Mouse (Mus musculus) midbrain, embryonic 13.5 days (tissue): ENCODE results near the gene Olfr1505. TPM values are rescaled to one million over a fixed set of nuclear protein-coding genes. Genes with fewer than 3 reads are reported as not detected.

Experiments used
- ATAC-seq: fragments of 200-750 bp; cut with Nextera tagmentation; 2 replicates; pipeline ENCODE4 v1.8.0; 2017; ENCODE audit warnings: mild to moderate bottlenecking, moderate TSS enrichment, moderate library complexity
- H3K27ac ChIP-seq: fragments of 300-500 bp; sonication (generic); 2 replicates; pipeline ENCODE4 v1.5.1; 2015; ENCODE audit warnings: inconsistent platforms, mild to moderate bottlenecking, moderate library complexity
- H3K27me3 ChIP-seq: fragments of 300-500 bp; sonication (generic); 2 replicates; pipeline ENCODE4 v1.6.1; 2015; ENCODE audit warnings: mild to moderate bottlenecking, inconsistent platforms
- H3K36me3 ChIP-seq: fragments of 300-500 bp; sonication (generic); 2 replicates; pipeline ENCODE4 v1.6.1; 2015; ENCODE audit warnings: mild to moderate bottlenecking, inconsistent platforms
- H3K4me1 ChIP-seq: fragments of 300-500 bp; sonication (generic); replicated peaks from 2 replicates; pipeline ENCODE4 v1.6.1; 2015; ENCODE audit warnings: inconsistent platforms
- H3K4me2 ChIP-seq: fragments of 300-500 bp; sonication (generic); replicated peaks from 2 replicates; pipeline ENCODE4 v1.6.1; 2015; ENCODE audit warnings: moderate library complexity, mild to moderate bottlenecking, inconsistent platforms
- H3K4me3 ChIP-seq: fragments of 300-500 bp; sonication (generic); replicated peaks from 2 replicates; pipeline ENCODE4 v1.5.1; 2015; ENCODE audit warnings: mild to moderate bottlenecking, inconsistent platforms
- H3K9ac ChIP-seq: fragments of 300-500 bp; sonication (generic); replicated peaks from 2 replicates; pipeline ENCODE4 v1.6.1; 2015; ENCODE audit warnings: mild to moderate bottlenecking, inconsistent platforms
- H3K9me3 ChIP-seq: fragments of 300-500 bp; sonication (generic); 2 replicates; pipeline ENCODE4 v1.6.1; 2016; ENCODE audit warnings: mild to moderate bottlenecking, inconsistent platforms
- WGBS: fragments of 180-500 bp; shearing (Covaris S2); methylation state at CpG from one replicate; pipeline ENCODE4 v1.1.7; 2015; 5-methylcytosine and 5-hydroxymethylcytosine counted together
- polyA plus RNA-seq: library from polyadenylated mRNA; unstranded; fragments of >200 nt; fragmentation: Nextera tagmentation; extraction: Ambion mirVana; gene quantifications from 2 replicates; pipeline ENCODE4 v1.2.1, GENCODE M21; 2015

The Olfr1505 gene
- not detected in 2 replicates for polyA plus RNA-seq

DNA sequence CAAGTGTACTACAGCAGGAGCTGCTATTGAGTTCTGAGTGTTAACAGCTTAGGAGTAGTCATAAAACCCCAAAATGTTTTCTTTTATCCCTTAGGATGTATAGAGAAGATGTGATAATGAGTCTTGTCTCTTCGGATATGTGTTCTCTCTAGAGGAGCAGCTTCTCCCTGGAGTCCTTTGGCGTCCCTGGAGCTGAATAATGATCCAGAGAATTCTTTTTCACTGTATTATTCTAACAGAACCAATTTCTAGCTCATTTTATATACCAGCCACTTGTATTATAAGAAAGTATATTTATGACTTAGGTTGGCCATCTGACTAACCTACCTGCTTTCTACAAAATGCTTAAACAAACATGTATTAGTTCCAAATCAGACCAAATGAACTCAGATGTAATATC, at the start of gene Olfr1505:
Gene Olfr1505, plus strand, starts transcription at position 301 of the 400 bp plus-strand sequence.
- ATAC-seq, result no peak
- no peak within 1 kb of the TSS for H3K4me2 ChIP-seq
- no peaks in the 10 kb centered on the region for H3K4me1 ChIP-seq
- H3K9me3 ChIP-seq, result no peaks in the 10 kb centered on the region
- 85% methylated on average over 2 of the region's 2 CpGs for WGBS
- no peak within 1 kb of the TSS for H3K9ac ChIP-seq
- no peak within 1 kb of the TSS for H3K4me3 ChIP-seq
- no peaks in the 10 kb centered on the region for H3K27me3 ChIP-seq
- H3K36me3 ChIP-seq, result no peaks in the 10 kb centered on the region
- H3K27ac ChIP-seq, result no peak within 1 kb of the TSS

DNA sequence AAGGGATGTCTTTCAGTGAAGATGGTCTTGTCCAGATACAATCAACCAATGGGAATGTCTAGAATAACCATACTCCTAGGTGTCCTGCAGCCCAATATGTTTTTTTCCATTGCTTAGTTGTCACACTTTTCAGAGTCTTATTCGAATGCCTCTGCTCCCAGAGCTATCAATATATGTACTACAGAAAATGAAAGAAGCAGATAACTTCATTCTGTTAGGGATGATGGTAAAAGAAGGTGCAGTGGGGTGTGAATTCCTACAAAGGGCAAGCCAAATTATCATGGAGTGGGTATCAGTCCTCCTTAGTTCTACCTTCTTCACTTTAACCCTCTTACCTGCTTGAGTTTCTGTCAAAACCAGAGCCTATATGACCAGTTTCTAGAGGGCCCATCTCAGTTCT, 15.5 kb upstream of the Olfr1505 start, which contains the start of gene Olfr1504:
Gene Olfr1504, minus strand, starts transcription at position 101 of the 400 bp plus-strand sequence.
- no peak for ATAC-seq
- no peaks in the 10 kb centered on the region for H3K27me3 ChIP-seq
- H3K27ac ChIP-seq, result no peak within 1 kb of the TSS
- H3K36me3 ChIP-seq, result no peaks in the 10 kb centered on the region
- H3K4me2 ChIP-seq, result no peak within 1 kb of the TSS
- H3K9ac ChIP-seq, result no peak within 1 kb of the TSS
- 79% methylated on average over 1 of the region's 1 CpGs for WGBS
- H3K9me3 ChIP-seq, result no peaks in the 10 kb centered on the region
- H3K4me3 ChIP-seq, result no peak within 1 kb of the TSS
- H3K4me1 ChIP-seq, result no peaks in the 10 kb centered on the region

Other genes with a start within 250 kb of the Olfr1505 start
- not detected in 2 replicates for gene Olfr1491, start 216.3 kb upstream of the Olfr1505 start, polyA plus RNA-seq
- gene Olfr1493-ps1, start 190.3 kb upstream of the Olfr1505 start, polyA plus RNA-seq, result not detected in 2 replicates
- not detected in 2 replicates for gene Olfr1494, start 173.8 kb upstream of the Olfr1505 start, polyA plus RNA-seq
- not detected in 2 replicates for gene Olfr1495, start 148.9 kb upstream of the Olfr1505 start, polyA plus RNA-seq
- not detected in 2 replicates for gene Olfr1496, start 135.7 kb upstream of the Olfr1505 start, polyA plus RNA-seq
- gene Olfr1497, start 115.3 kb upstream of the Olfr1505 start, polyA plus RNA-seq, result not detected in 2 replicates
- not detected in 2 replicates for gene Olfr1499, start 94.1 kb upstream of the Olfr1505 start, polyA plus RNA-seq
- not detected in 2 replicates for gene Olfr1500, start 83.0 kb upstream of the Olfr1505 start, polyA plus RNA-seq
- gene Olfr1501, start 62.8 kb upstream of the Olfr1505 start, polyA plus RNA-seq, result not detected in 2 replicates
- not detected in 2 replicates for gene Olfr1502, start 51.7 kb upstream of the Olfr1505 start, polyA plus RNA-seq
- not detected in 2 replicates for gene Olfr1504, start 15.6 kb upstream of the Olfr1505 start, polyA plus RNA-seq